Mouse (Mus musculus) heart, postnatal 0 days (tissue): Measurements from ENCODE around the gene Cmah.

ENCODE experiments used
- CTCF ChIP-seq: IDR thresholded peaks from 2 replicates; pipeline ENCODE4 v1.5.1; 2016; ENCODE audit warnings: antibody characterized with exemption, control low read depth, low read depth
- EP300 ChIP-seq: IDR thresholded peaks from 2 replicates; pipeline ENCODE4 v1.6.1; 2016; ENCODE audit warnings: antibody characterized with exemption, low read depth

DNA sequence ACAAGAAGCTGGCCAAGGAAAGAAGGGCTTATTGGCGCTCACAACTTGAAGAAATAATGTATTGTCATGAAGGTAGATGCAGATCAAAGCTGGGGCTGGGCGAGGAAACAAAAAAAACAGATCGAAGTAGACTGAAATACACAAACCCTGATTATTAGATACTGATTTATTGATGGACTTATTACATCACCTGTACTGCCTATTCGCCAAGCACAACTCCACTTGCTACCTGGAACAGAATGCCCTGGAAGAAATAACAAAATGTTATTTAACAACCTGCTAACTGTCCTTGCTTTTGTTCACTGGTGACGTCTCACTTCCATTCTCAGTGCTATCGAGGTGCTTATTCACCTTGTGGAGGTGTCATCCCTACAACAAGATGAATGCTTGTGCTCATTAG, 38.0 kb downstream of the Cmah start:
- TF ChIP-seq EP300 = no peak
- no peak for TF ChIP-seq CTCF
